Mouse (Mus musculus): ENCODE measurements around the gene Creg2. TPM values are rescaled to one million over a fixed set of nuclear protein-coding genes. Genes with fewer than 3 reads are reported as not detected.

The Creg2 gene
- polyA plus RNA-seq (2017; shearing (Covaris generic)), result not detected

DNA sequence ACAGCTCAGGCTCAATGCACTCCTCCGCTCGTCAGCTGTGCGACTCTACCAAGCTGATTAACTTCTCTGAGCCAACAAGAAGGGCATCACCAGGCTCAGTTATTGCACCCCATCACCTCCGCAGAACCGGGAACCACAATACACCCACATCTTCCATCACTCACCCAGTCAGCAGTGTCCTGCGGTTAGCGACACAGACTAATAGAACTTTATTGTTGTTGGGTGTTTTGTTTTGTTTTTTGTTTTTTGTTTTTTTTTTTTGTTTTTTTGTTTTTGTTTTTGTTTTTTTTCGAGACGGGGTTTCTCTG is at the start of gene Creg2:
Gene Creg2 (minus strand): TSS at position 234 of the 308 bp plus-strand sequence.

GRCm38 (mm10) chr1:39577253-39577705 is 74.0 kb downstream of the Creg2 start, which contains the start of gene Rnf149:
Rnf149 (minus strand) TSS chr1:39577405.

Other genes starting within 250 kb of the Creg2 start
- 0.47 TPM for gene Tbc1d8, start 172.7 kb downstream of the Creg2 start, polyA plus RNA-seq (2017; shearing (Covaris generic))
- 29.9 TPM for gene Cnot11, start 116.5 kb downstream of the Creg2 start, polyA plus RNA-seq (2017; shearing (Covaris generic))
- gene Rnf149, start 74.1 kb downstream of the Creg2 start, polyA plus RNA-seq (2017; shearing (Covaris generic)), result 25.3 TPM
- not detected for gene Rfx8, start 69.5 kb upstream of the Creg2 start, polyA plus RNA-seq (2017; shearing (Covaris generic))
- gene Gm3646, start 153.9 kb upstream of the Creg2 start, polyA plus RNA-seq (2017; shearing (Covaris generic)), result not detected
- gene Map4k4, start 249.4 kb upstream of the Creg2 start, polyA plus RNA-seq (2017; shearing (Covaris generic)), result 113 TPM

Measured in effector memory CD4-positive, alpha-beta T cell, adult 5 months (primary cell).